Mouse (Mus musculus) left cerebral cortex, postnatal 14 days (tissue): ENCODE measurements around the gene Ptp4a2. TPM values are rescaled to one million over a fixed set of nuclear protein-coding genes. Genes with fewer than 3 reads are reported as not detected.
"Not testable (repeated sequence)": the region's sequence is repeated elsewhere in the genome, so short reads cannot be mapped to it uniquely, and the experiment has no call there.

Experiments used
- DNase-seq, 2 experiments: peaks; one replicate each; pipeline ENCODE4 v3.0.0; 2021 to 2022; ENCODE audit warnings: low spot score in 2 of 2, mixed read lengths in 1 of 2
- intact Hi-C: fragments of 180-260 bp; cut with DNase I; formaldehyde crosslinking; loops from one replicate; pipeline ENCODE4 v1.15.1; 2025
- microRNA-seq, 2 experiments: library from miRNA; unstranded; fragments of <30 nt; microRNA quantifications; one replicate each; pipeline ENCODE4 v1.2.0; 2022
- total RNA-seq, 2 experiments: library from RNA; stranded (reverse); gene quantifications; 2 replicates each; pipeline ENCODE4 v1.2.3; 2021

Ptp4a2 gene
- total RNA-seq, 2 experiments from 2014 or later = 112 to 126 TPM

- peak; percentile 65 to 70 for DNase-seq
- intact Hi-C loops = no loop called here
Measured at GRCm38 (mm10) chr4:129876831-129877764, 66.1 kb downstream of the Ptp4a2 start.

- DNase-seq = no peak
- intact Hi-C loops = no loop called here
Measured at GRCm38 (mm10) chr4:129877967-129878655, 67.1 kb downstream of the Ptp4a2 start.

GRCm38 (mm10) chr4:129878656-129879145 is 67.7 kb downstream of the Ptp4a2 start:
- intact Hi-C loops = no loop called here
- DNase-seq = no peak

- intact Hi-C loops = no loop called here
- DNase-seq = no peak
Measured at GRCm38 (mm10) chr4:129879206-129879780, 68.3 kb downstream of the Ptp4a2 start.

- no peak for DNase-seq
- intact Hi-C loops = no loop called here
Measured at GRCm38 (mm10) chr4:129880615-129881014, 69.6 kb downstream of the Ptp4a2 start.

GRCm38 (mm10) chr4:129881661-129882060 is 70.6 kb downstream of the Ptp4a2 start:
- intact Hi-C loops = no loop called here
- no peak for DNase-seq

GRCm38 (mm10) chr4:129882555-129883293 is 71.7 kb downstream of the Ptp4a2 start:
- intact Hi-C loops = no loop called here

GRCm38 (mm10) chr4:129884041-129884930 is 73.3 kb downstream of the Ptp4a2 start:
- peak; percentile 44 to 64 for DNase-seq
- intact Hi-C loops = no loop called here

More at GRCm38 (mm10) chr4:129882555-129883293, 71.7 kb downstream of the Ptp4a2 start:
- DNase-seq = peak; percentile 53 to 77

GRCm38 (mm10) chr4:129889661-129890060 is 78.6 kb downstream of the Ptp4a2 start:
- intact Hi-C loops = no loop called here
- no peak for DNase-seq

- intact Hi-C loops = no loop called here
- no peak for DNase-seq
Measured at GRCm38 (mm10) chr4:129890094-129890493, 79.1 kb downstream of the Ptp4a2 start.

- intact Hi-C loops = no loop called here
- no peak for DNase-seq
Measured at GRCm38 (mm10) chr4:129894861-129895260, 83.8 kb downstream of the Ptp4a2 start.

- DNase-seq, intact Hi-C loops: not testable (repeated sequence)
Measured at GRCm38 (mm10) chr4:129898815-129899214, 87.8 kb downstream of the Ptp4a2 start.

Small RNA genes lying within 50 kb of the gene (microRNA-seq; reads per million reads assigned to microRNA genes)
- gene Gm28017 = 0 reads per million in 2 experiments

Other genes starting within 250 kb of the Ptp4a2 start
- 1 to 10 TPM; 5.5 to 8.5 TPM for gene Lck, start 237.6 kb upstream of the Ptp4a2 start, total RNA-seq
- not detected for gene Fam167b, start 232.7 kb upstream of the Ptp4a2 start, total RNA-seq
- 100 to 1,000 TPM; 139 to 140 TPM for gene Eif3i, start 210.6 kb upstream of the Ptp4a2 start, total RNA-seq
- 100 to 1,000 TPM in 1 of 2 experiments, 10 to 100 TPM in 1; 91.8 to 105 TPM for gene Tmem234, start 210.6 kb upstream of the Ptp4a2 start, total RNA-seq
- 1 to 10 TPM; 2.7 to 3.9 TPM for gene Dcdc2b, start 197.0 kb upstream of the Ptp4a2 start, total RNA-seq
- gene Iqcc, start 192.1 kb upstream of the Ptp4a2 start, total RNA-seq = 10 to 100 TPM; 29.3 to 35.1 TPM
- gene Ccdc28b, start 187.3 kb upstream of the Ptp4a2 start, total RNA-seq = 100 to 1,000 TPM; 103 to 110 TPM
- 10 to 100 TPM; 40.2 to 45.5 TPM for gene Txlna, start 170.2 kb upstream of the Ptp4a2 start, total RNA-seq
- 10 to 100 TPM; 89.2 to 94.5 TPM for gene Kpna6, start 138.5 kb upstream of the Ptp4a2 start, total RNA-seq
- gene Tmem39b, start 114.4 kb upstream of the Ptp4a2 start, total RNA-seq = 10 to 100 TPM; 12.6 to 15.3 TPM
- 10 to 100 TPM; 88.9 to 90.4 TPM for gene Khdrbs1, start 68.9 kb upstream of the Ptp4a2 start, total RNA-seq
- under 1 TPM; 0.15 to 0.68 TPM for gene Spocd1, start 118.0 kb downstream of the Ptp4a2 start, total RNA-seq
- 100 to 1,000 TPM; 352 to 365 TPM for gene Adgrb2, start 173.7 kb downstream of the Ptp4a2 start, total RNA-seq
- 10 to 100 TPM; 12.2 to 17.8 TPM for gene Col16a1, start 236.6 kb downstream of the Ptp4a2 start, total RNA-seq